Mouse (Mus musculus) cerebellum, adult (tissue): ENCODE data around the gene 4930447C04Rik.

Source experiments
- ATAC-seq: cut with Nextera tagmentation; 2 replicates; pipeline ENCODE4 v1.9.2; 2017; ENCODE audit warnings: mild to moderate bottlenecking, moderate library complexity, mixed read lengths; ENCODE audit not compliant: insufficient number of reproducible peaks, low FRiP score, low TSS enrichment

The 4930447C04Rik gene

DNA sequence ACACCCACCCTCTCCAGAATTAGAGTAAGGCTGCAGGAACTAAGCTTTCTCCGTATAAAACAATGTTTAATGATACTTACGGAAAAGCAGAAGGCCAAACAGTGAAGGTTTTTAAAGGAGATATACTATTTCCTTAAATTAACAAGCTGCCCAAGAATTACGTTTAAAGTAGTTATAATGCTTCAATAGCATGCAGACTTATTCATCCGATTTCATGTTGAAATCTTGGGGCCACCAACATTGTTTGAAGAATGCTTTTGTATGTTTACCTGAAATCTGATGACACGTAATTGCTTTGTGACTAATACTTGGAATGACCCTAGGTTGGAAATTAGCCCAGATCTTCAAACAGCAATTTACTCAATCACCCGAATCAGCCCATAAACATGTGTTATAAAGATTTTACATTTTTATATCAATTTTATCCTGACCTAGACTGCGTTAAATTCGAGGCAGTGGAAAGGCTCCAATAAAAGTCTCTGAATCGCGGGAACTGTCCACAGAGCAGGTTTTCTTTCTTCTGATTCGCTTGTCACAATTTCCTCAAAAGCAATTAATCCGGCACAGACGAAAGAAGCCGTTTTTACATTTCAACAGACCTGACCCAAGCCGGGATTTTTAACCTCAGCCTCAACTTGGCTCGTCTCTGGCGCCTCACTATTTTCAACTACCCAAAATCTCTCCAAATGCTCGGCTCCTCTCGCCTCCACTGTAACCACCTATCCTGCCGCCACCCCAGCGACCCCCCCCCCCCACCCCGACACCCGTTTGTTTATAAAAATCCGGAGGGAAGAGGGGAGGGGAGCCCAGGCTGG lies 4.0 kb upstream of the 4930447C04Rik start:
- no peak for ATAC-seq

DNA sequence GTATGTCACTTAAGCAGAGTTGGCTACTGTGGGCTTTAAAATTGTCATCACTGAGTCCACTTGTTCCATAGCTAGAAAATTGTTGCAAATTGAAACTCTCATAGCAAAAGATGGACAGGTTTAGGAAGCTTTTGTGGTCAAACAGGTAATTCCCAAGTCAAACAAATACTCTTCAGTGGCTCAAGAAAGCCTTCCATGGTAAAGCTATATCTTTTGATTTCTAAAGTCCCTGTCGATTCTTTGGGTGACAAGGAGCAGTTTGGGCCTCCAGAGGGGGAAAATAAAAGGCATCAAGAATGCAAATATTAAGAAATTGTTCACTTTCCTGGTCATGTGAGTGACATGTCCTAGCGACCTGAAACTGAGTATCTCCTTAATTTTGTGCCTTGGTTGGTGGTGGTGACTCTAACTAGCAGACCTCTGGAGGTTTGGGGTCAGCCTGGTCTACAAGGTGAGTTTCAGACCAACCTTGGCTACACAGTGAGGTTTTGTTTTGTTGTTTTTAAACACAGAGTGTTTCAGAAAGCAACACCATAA lies 3.1 kb upstream of the 4930447C04Rik start:
- ATAC-seq, result no peak

DNA sequence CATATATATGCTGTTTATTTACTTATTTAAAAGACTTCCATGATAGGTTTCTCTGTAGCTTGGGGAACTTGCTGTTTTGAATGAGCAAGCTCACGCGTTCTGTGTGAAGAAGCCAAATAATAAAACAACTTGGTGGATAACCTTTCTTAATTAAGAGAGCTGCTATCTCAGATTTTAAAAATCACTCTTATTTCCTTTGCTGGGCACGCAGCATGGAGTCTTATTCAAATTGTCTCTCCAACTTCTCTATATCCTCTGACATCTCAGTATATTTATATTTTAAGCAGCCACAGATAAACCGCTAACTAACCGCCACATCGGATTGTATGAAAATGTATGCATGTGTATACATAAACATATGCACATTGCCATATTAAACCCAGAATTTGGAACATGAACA lies 1.6 kb upstream of the 4930447C04Rik start:
- ATAC-seq, result no peak

DNA sequence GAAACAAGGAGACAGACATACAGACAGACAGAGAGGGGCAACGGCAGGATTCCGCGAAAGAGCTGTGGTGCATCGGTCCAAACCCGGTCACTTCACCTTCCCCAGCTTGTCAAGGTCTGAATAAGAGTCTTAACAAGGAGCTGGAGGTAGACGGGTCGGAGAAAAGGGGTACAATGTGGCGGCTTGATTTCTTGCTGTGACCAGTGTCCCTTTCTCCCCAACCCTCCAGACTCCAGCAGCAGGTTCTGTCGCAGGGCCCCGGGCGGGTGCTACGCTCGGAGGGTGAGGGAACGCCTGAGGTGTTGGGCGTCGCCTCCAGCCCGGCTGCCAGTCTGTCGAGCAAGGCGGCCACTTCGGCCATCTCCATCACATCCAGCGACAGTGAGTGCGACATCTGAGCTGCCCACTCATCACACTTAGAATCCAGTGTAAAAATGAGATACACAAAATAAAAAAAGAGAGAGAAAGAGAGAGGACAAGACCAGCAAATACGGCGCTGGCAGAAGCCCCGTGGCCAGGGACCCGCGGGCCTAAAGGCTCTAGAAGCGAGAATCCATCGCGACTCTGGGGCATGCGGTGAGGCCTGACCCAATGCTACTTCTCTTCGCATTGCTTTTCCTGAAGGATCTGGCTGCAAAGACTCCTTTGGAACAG lies 951 bp upstream of the 4930447C04Rik start:
- ATAC-seq, result no peak

DNA sequence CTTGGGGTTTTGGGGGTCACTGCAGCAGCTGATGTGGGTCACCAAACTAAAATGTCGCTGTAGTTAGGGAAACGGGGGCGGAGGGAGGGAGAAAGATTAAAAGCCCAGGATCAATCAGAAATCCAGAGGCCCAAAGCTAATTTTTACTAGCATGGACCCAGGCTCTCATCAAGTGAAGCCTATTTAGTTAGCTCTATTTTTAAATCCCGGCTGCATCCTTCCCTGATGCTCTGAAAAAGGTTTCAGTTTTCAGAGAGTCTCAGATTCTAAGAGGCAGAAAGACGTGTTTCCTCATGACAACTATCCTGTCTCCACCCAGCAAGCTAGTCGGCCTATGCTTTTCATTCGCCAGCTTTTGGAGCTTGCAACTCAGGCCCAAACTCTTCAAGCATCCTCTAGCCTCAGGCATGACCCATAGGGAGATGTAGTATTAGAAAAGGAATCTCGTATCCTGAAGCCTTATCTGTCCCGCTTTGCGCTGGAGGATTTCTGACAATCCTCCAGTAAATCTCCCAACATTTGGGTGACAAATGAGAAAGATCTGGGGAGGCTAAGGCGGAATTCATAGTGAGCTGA lies 336 bp upstream of the 4930447C04Rik start:
- no peak for ATAC-seq

DNA sequence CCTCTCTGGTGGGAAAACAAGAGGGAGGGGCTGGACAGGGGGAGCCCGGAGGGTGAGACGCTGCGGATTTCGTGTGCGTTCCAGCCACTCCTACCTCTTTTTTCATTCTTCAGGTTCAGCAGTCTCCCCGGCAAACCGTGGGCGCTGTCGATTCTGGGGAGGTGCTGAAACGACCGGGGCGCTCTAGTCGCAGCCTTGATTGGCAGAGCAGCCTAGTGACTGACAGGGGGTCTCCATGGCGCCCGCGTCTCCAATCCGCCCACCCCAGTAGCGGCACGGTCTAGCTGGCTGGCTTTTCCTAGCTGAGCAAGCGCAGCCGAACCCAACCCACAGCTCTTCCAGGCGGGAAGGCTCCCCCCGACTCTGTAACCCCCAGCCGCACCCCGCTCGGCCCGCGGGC lies 958 bp downstream of the 4930447C04Rik start, which contains the start of gene Six6:
TSS of gene Six6 (plus strand) at position 277 of the 400 bp plus-strand sequence.
- ATAC-seq, result no peak

DNA sequence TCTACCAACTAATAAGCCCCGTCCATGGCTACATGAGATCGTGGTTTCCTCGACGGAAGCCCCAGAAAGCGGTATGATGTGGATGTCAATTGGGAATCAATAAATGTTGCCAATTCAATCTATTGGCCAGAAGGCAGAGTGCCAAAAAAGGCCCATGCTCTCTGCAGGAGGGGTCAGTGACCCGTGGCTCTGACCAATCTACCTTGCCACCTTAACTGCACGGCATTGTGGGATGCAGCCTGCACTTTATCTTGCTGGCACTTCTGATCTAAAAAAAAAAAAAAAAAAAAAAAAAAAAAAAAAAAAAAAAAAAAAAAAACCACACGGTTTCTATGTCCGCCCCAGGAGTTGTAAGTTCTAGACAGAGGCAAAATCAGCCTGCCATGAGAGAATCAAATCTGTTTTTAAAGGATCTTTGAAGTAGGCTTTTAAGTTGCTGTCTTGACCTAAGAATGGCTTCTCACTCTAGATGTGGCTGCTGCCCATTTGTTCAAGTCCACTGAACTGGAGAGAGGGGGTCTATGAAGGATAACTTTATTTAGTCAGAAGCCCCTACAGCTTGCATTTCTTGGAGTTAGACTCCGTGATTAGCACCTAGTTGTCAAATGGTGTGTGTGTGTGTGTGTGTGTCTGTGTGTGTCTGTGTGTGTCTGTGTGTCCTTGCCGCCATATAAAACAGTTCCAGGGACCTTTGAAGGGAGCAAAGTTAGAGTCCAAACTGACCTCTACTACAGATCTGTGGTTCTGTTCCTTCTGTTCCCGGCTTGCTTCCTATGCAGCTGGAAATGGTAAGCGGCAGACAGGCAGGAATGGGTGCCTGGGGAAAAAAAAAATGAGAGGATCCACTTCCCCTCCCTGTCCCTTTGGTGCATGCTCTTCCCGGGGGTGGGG lies 1.7 kb downstream of the 4930447C04Rik start:
- ATAC-seq, result no peak

DNA sequence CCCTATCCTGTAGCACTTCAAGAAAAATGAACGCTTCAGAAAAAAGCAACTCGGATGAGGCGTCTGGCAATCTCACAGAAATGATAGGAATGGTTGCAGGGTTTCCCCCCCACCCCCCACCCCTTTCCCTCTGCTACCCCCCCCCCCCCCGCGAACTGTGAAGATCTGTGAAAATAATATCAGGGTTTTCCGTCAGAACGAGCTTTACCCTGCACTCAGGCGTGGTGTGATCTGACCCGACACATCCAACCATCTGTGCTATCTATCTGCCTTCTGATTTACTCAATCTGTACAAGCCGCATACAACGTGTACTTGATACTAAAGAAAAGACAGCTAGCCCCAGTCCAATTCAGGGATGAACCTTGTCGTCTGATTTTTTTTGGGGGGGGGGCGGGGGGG lies 2.4 kb downstream of the 4930447C04Rik start:
- ATAC-seq, result no peak

DNA sequence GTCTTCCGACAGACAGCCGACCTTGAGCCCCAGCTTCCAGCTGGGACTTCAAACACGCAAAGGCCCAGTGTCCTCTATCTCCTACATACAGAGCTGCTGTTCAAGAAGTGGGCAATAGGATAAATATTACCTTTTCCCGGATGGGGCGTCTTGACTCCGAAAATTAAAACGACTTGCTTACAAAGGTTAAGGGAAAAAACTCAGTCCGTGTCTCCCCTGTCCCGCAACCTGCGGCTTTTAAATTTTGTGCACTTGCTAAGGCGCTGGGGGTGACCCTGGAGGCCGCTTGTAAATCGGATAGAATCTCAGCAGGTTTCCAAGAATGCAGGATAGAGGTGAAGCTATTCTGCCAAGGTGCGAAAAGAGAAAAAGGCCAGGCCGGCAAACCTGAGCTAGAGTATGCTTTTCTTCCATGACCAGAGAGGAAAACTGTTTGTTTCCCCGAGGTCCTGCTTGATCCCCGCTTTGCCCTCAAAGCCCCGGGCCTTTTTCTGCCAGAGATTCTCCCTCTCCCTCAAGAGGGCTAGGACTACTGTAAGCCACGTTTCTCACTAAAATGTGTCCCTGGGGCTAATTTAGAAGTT lies 2.9 kb downstream of the 4930447C04Rik start:
- ATAC-seq, result no peak

DNA sequence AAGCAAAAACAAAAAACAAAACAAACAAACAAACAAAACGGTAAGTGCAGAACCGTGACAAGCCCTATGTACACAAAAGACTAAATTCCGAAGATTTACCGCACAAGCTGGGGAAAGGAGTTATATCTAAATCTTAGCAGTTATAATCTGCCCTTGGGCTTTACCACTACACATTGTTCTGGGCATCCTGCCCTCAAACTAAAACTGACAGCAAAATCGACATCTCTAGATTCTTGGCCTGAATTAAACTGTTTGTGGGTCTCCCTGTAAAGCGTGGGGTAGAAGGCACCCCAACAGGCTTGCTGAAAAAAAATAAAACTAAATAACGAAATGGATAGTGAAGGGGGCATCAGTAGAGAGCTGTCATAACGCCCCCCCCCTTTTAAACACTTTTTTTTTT lies 3.8 kb downstream of the 4930447C04Rik start:
- ATAC-seq, result no peak

DNA sequence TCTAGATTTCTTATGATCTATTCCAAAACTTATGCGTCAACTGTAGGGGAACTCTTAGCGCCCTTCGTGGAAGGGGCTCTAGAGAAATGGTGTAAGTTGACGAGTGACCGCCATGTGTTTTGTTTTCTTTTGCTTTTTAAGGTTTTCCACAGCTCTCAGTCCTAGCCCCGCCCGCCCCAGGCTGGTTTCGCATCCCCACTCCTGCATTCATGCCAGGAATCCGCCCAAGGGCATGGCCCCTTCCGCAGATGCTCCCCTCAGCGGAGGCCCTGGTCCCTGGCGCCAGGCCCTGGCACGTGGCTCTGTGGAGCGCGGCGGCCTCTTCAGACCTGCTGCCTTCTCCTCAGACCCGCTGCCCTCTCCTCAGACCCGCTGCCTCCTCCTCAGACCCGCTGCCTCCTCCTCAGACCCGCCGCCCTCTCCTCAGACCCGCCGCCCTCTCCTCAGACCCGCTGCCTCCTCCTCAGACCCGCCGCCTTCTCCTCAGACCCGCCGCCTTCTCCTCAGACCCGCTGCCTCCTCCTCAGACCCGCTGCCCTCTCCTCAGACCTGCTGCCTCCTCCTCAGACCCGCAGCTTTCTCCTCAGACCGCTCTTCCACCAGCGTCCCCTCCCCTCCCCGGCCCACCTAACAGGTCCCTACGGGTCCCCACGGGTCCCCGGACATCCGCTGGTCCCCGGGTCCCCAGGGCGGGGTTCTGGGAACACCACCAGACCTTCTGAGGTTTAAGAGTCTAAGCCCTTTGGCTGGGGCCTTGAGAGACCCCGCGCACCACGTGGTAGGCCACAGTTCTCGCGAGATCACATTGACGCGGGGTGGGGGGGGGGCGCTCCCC lies 23.2 kb downstream of the 4930447C04Rik start:
- no peak for ATAC-seq

DNA sequence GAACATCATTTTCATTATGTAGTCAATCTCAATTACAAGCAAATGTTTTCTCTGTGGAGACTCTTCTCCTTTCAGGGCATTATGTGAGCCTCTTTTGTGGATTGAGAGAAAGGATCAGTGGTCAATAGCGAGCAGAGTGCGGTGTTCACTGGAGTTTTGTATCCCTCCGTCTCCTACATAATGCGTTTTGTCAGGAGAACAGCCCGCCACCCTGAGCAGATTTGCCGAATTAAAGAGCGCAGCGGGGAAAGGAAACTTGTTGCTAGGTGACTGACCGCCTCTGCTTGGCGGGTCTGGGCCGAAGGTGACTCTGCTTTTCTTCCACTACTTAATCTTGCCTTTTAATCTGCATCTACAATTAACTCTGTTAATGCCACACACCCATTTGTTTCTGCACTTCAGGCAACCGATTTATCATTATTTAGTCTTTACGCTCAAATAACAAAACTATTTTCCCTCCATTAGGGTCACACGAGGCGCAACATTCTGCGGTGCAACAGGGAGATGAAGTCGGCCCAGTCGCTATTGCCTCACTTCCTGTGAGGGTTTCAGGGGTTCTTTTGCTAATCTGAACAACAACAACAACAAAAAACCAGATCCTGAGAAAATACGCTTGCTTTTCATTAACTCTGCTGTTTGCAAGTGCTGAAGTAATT lies 86.1 kb downstream of the 4930447C04Rik start:
- no peak for ATAC-seq

DNA sequence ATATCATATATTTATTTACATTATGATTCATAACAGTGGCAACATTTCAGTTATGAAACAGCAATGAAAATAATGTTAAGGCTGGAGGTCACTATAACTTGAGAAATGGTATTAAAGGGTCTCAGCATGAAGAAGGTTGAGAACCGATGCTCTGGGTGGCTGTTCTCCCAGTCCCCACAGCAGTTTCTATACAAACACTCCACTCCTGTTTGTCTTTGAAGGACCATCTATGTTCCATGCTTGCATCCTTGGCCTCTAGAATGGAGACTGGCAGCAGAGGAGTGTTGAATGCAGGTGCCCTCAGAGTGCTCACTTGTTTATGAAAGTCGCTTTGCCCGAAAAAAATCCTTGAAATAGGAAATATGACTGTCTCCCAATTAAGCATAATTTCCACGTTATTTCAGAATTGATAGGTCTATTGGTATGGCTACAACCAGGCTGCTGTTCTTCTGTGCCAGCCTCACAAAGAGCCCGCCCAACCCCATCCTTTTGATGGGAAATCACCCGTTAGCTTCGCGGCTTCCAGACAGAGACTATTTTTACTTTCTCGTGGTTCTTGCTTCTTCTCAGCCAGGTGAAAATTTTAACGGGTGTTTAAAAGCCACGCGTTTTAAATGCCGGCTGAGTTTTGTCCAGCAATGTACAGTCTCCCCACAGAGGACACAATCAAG lies 87.0 kb downstream of the 4930447C04Rik start:
- ATAC-seq, result no peak

DNA sequence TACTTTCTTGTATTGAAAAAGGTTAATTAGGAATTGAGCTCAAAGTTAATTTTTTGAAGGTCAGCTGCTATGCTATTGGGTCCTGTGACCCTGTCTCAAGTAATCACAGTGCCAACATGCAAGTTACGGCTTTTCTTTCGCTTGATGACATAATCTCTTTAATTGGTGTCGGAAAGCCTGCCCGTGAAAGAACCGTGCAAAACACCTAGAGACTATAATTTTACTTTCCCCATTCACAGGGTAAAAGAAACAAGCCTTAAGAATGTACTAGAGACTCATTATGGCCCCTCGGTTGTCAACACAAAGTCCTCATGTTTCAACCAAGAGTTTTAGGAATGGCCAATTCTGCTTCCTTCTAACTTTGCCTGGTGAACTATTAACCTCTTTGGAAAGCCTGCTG lies 88.3 kb downstream of the 4930447C04Rik start:
- ATAC-seq, result no peak

DNA sequence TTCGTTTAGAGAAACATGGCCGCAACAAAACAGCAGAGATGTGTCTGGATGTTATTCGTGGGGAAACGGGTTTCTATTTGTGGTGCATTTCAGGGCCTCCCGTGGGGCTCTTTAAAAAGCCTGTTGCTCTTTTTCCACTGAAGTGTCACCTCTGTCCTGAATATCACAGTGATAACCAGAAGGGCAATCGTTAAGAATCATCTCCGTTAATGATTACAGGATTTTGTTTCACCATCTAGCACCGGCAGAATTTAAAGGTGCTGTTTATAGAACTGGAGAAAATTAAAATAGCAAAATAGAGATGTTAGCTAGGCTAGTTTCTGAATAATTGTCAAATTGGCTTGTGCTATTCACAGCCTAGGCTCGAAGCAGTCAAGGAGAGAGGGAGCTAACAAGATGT lies 90.4 kb downstream of the 4930447C04Rik start:
- no peak for ATAC-seq

DNA sequence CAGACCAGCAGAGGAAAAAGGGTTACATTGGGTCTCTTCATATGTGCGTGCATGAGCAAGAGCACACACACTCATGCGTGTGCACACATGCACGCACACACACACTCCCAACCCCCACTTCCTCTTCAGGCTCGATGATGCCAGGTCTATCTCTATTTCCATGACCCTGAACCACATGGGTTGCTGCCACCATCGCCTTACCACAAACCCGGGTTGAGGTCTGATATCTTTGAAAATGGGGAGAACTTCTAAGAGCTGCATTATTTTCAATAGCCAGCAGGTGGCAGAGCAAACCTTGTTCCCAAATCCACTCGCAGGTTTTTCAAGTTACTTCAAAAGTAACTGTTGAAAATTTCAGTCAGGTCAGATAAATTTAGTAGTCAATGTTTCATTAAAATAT lies 92.8 kb downstream of the 4930447C04Rik start:
- no peak for ATAC-seq

DNA sequence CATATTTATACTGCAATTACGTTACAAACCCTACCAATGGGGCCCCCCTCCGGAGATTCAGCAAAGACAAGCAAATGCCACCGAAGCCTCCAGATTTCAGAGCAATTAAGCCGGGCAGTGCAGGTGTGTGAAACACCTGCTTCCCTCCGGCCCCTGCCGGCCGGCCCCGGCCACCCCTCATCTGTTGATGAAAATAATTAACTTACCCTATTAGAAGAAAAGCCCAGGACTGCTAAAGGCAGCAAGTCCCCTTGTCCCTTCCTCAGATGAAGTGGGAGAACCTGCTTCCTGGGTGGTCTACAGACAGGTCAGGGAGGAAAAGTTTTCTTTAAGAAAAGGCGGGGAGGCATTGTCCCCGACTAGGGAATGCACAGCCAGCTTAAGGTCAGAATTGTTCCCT lies 94.6 kb downstream of the 4930447C04Rik start:
- ATAC-seq, result no peak

DNA sequence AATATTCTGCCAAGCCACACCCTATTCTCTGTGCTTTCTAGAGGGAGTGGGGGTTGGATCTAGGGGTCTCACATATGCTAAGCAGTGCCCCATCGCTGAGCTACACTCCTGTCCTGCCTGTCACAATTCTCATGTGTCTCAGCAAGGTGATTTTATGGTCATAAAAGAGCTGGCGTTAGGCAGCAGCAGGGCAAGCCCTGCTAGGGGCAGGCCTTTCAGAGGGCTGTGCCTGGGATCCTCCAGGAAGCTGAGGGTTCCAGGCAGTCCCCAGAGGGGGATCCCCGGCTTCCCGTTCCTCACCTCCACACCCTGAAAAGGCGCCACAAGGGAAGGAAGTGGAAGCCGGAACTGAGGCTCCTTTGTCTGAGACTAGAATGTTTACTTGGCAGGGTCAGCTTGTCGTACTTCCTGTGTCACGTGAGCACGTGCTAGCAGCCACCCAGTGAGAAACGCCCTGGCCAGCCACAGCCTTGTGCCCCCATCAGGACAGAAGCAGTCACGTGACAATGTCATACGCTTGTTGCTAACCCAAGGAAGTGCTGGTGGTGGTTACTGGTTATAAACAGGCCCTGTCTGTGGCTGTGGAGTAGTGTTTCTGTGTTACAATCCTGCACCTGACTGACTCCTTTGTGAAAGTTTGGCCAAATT lies 96.5 kb downstream of the 4930447C04Rik start:
- ATAC-seq, result no peak
